Mouse (Mus musculus): ENCODE data around the gene 5530401A14Rik.

5530401A14Rik gene

DNA sequence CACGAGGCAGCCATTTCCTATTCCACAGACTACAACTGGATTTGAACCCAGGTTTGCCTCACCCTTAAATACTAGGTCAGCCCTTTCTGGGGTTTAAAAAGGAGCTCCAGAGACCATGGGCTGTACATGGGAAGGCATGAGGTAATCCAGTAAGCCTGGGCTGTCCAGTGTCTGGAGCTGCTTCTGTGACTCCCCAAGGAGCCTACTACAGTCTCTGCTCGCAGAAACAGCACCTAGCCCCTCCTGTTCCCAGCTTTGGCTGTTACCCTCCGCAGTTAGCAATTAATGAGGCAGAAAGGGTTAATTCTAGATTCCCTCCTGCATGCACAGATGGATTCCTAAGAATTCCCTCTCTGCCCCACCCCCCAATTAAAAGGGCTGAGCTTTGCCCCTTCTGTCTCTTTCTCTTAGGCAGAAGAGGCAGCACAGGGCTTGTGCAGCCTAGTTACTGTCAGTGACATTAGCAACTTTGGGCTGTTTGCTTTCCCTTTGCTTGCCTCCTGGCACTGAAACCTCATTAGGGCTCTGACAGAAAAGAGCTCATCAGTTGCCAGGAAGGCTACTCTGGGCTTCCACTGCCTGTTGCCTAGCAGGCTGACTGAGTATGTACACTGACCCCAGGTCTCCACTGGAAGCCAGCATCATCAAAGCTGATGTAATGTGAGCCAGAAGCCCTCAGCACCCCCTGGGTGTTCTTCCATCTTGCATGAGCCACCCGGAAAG is at the start of gene 5530401A14Rik:
Gene 5530401A14Rik (plus strand): TSS at position 424 of the 723 bp plus-strand sequence.
- peak in 1 of 2 experiments; percentile 3 for DNase-seq

DNA sequence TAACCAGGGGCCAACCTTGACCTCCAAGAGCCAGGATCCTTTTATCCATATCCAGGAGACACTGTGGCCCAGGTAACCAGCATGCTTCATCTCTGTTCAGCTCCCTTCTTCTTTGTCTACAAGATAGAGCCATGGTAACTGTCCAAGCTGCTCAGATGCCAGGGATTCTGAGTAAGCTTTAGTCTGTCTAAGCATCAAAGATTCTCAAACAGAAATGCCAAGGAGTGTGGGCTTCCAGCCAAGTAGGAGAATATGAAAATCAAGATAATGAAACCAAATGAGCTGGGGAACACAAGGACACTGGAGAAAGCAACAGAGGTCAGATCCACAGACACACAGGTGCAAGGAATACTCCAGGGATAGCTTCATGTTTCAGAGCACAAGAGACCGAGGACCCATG is 45.7 kb upstream of the 5530401A14Rik start:
- no peak for DNase-seq

DNA sequence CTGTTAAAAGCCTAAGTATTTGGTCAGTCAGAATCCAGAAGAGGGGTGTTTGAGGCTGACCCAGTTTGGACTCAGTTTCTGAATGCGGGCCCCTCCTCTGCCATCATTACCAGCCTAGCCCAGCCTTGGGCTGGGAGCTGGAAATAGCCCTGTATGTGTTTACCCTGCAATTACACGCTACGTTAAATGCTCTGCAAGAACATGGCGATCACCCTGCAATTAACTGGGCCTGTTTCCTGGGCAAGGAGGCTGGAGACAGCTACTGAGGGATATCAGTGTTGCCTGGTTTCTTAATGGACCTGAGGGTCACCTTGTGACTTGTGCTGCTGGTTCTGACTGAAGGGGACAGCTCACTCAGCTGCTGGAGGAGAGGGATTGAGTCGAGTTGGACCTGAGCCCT is 43.9 kb upstream of the 5530401A14Rik start:
- no peak for DNase-seq

DNA sequence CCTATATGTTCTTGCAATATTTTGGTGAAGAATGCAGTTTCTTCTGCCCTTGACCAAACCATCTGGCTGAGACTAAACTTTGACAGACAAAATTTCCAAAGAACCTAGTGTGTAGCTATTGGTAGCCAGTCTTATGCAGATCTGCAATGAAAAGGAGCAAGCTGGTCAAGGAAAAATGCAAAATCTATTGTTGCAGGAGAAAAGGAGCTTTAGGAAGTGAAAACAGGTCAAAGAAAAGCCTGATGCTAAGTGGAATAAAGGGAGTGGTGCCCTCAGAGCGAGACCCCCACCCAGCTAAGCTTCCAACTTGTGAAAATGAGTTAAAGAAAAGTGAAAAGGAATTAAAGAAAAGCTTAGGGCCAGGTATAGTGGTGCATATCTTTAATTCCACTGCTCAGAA is 28.1 kb upstream of the 5530401A14Rik start:
- no peak for DNase-seq

DNA sequence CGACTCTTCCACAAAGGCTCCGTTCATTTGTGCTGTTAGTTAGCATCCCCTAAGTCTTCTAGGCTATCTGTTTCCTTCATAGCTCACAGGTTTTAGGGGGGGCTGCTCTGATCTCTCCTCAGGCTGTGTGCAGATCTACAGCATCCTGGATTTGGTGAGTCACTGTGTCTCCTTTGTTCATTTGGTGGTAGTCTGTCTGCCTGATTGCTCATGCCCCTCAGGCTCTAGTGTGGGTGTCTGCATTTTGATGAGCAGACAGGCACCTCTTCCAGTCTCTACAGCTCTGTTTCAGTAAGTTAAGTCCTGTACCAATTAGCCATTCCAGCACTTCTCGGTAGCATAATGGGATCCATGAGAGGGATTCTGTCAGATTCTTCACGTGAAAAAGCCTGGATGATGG is 22.0 kb upstream of the 5530401A14Rik start:
- DNase-seq: no peak

DNA sequence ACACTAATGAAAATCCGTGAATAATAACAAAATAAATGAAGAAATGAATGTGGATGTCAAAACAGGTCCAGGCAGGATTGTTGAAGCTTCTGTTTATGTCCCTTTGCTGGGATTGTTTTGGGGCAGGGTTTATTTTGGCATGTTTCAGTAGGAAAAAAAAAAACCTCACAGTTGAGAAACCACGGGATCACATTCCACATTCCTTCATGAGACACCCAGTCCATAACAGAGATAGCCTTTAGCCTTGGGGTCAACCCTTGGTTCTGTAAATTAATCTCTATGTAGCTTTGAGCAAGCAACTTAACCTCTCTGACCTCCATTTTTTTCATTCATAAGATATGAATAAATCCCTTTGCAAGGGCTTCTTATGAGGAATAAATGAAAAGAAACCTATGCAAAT is 19.5 kb upstream of the 5530401A14Rik start:
- DNase-seq: no peak

DNA sequence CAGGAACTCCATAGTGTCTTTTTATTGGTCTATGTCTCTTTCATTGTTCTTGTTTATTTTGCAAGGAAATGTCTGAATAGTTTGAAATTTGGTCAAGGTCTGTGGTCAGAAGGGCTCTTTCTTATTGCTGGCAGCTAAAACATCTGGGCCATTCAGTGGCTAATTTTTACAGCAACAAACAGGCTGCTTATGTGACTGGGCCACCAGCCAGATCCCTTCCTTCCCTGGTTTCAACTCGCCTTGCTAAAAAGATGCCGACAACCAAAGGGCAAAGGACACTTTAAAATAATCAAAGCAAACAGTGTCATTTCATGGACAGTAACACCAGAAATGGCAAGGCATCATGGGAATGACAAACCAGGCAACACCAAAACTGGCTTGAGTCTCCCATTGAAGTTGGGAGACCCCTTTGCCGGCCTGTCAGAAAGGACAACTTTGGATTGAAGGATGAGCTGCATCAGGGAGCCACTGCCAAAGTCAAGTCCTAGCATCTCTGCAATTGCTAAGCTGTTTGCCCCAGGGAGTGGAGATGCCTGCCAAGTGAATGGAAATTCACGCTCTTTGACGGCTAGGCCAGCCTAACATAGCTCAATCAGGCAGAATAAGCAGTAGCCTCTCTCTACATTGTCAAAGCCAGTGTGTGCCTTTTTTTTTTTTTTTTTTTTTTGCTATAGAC is 15.3 kb upstream of the 5530401A14Rik start:
- peak; percentile 17 to 23 for DNase-seq

DNA sequence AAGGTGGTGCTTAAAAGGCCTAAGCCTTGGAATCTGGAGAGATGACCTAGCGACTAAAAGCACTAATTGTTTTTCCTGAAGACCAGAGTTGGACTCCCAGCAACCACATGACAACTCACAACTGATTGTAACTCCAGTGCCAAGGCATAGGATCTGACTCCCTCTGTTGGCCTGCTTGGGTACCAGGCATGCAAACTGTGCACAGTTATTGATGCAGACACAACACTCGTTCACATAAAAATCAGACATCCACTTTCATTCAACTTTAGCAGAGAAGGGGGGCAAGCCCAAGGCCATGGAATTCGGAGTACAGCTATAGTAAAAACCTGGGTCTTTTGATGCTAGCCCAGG is 14.8 kb upstream of the 5530401A14Rik start:
- DNase-seq: no peak

DNA sequence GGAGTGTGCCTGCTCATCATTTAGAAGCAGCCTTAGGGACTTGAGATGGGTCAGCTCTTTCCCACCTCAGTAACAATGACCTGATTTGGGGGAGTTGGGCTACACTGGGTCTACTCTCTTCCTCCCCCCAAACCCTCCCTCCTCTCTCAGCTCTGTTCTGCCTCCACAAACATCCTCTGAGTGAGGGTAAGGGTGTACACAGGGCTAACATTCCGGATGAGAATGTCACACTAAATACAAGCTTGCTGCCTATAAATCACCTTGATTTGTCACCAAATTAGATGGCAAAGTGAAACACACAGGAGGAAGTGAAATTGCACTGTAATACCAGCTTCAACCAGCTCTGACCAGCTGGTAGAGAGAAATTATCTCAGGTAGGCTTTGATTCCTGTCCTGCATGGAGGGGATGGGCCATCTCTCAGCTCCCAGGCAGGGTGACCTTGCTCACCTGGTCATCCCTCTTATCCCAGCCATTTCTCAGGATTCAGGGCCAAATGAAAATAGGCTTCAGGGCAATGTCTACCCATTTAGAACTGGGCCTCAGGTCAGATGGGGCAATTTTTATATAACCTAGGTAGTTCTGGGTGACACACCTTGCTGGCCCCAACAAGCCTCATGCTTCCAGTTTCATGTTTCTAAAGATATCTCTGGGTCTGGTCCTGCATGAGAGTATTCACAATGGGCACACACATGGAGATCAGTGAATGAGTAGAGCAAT is 12.5 kb upstream of the 5530401A14Rik start:
- no peak for DNase-seq

DNA sequence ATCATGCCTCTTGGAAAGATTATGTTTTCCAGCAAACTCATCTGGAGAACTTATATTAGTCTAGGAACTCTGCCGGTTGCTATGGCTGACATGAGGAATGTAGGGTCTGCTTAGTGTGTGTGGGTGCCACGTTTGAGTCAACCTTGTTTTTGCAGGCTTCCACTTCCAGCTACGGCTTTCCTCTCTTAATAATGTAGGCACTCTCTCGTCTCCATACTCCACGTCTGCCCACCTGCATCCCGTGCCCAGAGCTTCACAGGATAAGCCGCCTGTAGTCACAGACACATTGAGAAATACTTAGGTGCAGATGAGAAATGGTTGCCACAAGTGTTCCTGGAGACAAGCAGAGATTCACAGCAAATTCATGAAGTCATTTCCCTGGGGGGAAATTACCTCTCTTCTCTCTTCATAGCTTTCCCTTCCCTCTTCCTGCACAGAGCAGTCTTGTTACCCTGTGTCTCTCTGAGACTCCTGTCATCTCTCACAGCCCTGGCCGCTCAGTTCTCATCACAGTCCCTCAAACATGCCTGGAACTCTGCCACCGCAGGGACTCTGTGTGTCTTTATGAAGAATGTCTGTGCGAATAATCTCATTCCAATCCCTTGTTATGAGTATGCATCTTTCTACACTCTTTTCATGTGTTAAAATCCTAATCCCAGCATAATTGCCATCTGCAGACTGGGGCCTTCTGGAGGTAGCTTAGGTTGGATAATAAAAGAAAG is 5.3 kb downstream of the 5530401A14Rik start:
- DNase-seq: no peak

DNA sequence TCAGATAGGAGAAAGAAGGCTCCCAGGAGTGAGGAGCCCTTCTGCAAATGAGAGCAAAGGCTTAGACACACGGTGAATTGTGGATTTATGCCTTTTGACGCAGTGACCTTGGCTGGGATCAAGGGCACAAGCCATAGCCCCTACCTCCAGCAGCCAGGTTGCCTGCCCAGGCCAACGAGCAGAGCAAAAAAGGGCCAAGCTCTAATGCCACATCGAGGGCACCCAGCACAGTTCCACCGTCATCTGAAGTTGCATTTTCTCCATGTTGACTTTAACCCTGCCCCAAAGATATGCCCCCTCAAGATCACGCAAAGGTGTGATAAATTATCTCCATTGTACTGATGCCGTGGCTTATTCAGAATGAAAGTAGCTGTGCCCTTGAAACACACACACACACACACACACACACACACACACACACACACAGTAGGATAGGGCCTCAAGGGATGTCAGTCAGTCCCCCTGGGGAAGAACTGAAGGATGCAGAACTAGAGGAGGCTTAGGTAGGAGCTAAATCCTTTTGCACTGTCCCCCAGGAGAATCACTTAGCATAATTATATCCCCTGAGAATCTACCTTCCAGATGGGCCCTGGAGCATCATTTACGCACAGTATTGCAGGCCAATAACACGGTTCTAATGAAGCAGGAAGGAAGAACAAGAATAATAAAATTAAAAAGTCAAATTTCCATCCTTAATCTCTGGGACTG is 11.2 kb downstream of the 5530401A14Rik start:
- no peak for DNase-seq

DNA sequence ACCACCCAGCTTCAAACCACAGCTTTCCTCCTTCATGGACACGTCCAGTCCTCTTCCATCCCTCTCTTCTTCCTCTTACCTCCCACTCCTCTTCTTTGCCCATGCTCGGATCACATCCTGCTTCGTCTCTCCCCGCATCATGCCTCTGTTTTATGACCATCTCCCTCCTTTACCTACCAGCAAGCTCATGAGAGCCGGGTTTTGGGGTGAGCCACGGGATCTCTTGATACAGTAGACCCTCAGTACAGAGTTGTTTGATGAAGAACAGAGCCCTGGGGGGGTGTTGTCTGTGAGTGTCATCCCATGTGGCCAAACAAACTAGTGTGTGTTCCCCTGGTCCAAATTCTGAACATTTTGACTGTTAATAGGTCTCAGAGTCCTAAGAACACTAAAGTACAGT is 36.0 kb downstream of the 5530401A14Rik start:
- no peak for DNase-seq

DNA sequence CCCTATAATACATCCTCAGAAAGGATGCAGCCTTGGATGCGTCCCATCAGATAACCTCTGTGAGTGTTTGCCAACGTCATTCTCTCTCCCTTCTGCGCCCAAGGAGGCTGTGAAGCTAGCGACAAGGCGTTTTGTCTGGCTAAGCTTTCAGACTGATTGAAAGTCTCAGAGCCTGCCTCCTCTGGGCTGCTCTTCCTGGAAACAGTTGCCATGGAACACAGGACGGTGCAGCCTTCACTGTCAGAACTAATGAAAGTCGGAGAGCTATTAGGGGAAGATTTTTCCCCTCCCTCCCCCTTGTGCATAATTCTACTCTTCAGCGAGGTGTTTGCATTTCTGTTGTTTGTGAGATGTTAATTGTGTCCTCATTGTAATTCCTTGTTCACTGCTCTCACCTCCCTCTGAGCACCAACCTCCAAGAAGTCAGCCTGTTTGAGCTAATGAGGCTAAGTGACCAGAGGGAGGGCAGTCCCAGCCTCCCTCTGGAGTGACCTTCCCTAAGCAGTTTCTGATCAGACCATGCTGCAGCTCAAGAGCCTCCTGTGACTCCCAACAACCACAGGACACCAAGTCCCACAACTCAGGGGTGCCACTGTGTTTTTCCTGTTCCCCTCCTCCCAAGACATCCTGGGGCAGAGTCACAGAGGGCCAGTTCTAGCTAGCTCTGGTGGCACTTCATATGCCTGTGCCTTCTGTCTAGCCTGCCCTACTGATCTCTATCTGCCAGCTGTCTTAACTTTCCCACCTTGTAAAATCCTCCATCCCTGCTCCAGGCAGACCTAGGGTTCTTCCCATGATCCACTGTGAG is 37.3 kb downstream of the 5530401A14Rik start:
- no peak for DNase-seq

DNA sequence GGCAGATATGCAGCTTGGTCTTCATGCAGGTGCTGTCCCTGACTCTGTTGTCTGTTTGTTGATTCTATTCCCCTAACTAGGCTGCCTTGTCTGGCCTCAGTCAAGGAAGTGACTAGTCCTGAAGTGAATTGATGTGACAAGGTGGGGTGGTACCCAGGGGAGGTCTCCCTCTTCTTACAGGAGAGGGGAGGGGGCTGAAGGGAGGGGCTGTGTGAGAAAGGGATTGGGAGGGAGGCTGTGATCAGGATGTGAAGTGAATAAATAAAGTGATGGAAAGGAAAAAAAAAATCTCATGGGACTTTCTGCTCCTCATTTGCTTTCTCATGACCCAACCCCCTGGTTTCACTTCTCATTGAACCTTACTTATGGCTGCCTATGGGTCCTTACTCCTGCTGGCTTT is 41.8 kb downstream of the 5530401A14Rik start:
- no peak for DNase-seq

DNA sequence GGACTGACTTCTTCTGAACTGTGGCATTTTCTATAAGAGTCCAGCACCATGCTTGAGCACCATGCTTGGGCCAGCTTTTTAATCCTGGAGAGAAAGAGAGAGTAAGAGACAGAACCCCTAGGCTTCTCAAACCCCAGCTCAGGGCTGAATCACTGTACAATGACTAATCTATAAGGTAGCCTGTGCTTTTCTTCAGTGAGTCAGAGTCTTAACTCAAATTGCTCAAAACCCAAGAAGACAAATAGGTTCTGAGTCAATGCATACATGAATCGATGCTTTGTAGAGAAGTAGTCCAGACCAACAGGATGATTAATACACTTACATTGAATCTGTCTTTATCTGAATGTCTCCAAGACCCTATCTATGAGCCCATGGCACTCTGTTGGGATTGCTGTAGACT is 48.3 kb downstream of the 5530401A14Rik start:
- DNase-seq: no peak

DNA sequence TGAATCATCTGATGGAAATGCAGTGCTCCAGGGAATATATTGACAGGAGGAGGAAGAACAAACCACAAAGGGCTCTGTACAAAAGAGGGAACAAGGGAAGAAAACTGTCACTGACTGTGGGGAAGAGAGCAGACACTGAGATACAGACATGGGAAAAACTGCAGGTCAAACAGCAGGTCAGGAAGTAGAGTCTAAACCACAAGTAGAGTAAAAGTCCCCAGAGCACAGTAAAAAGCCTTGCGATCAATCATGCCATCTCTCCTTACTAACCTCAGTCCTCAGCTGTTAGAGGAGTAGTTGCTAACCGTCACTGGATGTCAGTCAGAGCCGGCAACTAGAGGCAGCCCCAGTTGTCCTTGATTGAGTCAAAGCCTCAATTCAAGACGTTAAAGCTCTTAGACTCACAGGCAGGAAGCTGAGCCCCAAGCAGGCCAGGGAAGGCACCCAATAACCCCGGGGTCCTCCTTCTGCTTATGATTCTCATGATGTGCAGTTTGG is 49.0 kb downstream of the 5530401A14Rik start:
- no peak for DNase-seq

DNA sequence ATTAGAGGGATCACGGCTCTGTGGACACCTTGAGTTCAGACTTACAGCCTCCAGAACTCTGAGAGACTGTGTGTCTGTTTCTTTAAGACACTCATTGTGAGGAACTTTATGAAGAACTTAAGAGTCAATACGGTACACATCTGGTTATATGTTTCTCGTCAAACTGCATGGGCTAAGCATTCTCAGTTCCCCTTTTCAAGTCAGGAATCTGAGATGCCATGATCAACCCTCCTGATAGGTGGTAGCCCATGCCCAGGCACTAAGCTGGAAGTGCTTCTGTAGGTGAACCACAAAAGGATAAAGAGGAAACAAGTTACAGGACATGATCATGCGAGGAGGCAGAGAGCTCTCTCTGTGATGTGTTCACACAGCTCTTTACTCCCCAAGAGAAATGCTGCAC is 52.6 kb downstream of the 5530401A14Rik start:
- DNase-seq: no peak

DNA sequence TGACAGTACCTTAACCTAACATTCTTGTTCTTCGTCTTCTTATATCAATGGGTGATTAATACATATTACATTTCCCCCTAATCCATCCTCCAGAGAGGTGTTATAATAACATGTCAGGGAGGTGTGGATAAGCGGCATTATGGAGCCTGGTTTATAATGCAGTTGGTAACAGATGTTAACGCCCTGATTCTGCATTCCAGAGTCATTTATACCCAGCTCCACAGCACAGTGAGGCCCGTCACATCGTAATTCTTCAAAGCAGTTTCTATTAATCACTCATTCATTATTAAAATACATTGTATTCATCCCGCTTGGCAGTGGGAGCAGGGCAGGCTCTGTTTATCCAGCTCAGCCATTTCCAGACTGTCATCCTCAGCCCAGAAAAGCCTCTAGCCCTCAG is 55.0 kb downstream of the 5530401A14Rik start:
- no peak for DNase-seq

DNA sequence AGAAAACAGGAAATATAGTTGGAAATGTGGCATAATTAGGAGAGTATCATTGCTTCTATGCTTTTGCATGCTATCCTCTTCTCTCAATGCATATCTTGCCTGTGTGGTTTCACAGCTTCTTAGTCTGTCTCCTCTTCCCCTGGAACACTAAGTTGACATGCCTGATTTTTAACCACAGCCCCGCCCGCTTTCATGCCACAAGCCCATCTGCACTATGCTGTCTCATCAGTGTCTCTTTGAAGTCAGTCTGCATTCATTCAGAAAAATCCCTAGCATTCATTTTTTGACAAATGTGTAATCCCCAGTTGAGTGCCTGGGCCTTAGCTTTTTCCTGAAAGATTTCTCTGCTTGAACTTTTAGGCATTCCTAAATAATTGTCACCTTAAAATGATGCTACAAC is 62.6 kb downstream of the 5530401A14Rik start:
- no peak for DNase-seq

DNA sequence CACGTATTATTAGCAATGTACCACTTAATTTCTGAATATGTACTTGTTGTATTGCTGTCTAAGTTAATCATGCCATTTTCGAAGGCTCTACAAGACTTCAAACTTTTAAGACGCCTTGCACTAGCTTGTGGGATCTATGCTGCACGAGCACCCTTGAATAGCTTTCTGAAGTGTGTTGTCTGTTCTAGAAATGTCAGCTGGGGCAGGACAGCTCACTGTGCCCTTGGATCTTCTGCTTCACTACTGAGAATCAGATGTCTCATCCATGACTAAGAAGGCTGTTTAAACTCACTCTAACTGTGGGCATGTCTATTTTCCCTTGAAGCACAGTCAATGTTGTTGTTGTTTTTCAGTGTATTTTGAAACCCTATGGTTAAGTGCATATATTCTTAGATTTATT is 63.2 kb downstream of the 5530401A14Rik start:
- DNase-seq: no peak

DNA sequence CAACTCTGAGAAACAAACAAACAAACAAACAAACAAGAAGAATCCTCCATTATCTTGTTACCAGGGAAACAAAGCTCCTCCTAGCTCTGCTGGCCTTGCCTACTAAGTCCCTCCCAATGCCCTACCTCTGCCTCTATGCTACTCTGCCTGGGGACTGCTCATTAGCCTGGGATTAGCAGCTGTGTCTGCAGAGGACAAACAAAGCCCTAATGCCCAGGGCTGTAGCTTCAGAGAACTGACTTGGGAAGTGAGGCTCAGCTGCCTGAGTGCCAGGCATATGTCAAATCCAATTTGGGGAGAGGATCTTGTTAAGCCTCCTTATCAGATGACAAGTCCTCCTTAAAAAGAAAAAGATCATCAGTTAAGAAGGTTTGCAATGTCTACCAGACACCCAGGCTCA is 65.9 kb downstream of the 5530401A14Rik start:
- DNase-seq: no peak

DNA sequence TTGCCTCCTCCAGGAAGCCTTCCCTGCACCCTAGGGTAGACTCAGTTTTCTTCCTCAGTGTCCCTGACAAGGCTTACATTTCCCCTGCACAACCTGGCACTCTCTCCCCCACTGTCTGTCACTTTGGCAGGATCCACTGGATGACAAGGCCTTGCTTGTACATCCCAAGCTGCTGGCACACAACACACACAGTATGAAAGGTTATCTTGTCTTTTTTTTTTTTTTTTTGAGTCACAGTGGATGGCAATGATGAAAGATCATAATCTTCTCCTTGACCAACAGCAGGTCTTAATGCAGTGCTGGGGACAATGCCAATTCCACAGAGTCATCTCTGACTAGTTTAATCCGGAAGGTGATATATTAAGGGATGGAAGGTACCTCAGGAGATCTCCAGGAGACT is 77.0 kb downstream of the 5530401A14Rik start:
- DNase-seq: no peak
